Mouse (Mus musculus): ENCODE results near the gene Gm6899.

Gm6899 gene

DNA sequence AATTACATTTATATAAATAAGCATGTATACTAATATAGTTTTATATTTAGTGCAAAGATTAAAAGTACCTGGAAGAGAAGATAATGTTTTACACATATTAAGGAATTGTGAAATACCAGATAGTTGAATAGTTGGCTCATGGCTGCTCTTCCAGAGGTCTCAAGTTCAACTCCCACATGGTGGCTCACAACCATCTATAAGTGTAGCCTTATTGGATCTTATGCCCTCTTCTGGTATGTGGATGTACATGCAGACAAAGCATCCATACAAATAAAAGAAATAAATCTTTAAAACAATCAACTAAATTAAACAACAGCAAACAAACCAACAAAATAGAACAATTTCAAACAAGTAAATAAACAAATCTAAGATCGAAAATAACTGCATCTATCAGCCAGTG is 49.1 kb downstream of the Gm6899 start:
- no peak for DNase-seq (ENCODE audit: low spot score)
